Mouse (Mus musculus): ENCODE data around the gene Erbin.

DNA sequence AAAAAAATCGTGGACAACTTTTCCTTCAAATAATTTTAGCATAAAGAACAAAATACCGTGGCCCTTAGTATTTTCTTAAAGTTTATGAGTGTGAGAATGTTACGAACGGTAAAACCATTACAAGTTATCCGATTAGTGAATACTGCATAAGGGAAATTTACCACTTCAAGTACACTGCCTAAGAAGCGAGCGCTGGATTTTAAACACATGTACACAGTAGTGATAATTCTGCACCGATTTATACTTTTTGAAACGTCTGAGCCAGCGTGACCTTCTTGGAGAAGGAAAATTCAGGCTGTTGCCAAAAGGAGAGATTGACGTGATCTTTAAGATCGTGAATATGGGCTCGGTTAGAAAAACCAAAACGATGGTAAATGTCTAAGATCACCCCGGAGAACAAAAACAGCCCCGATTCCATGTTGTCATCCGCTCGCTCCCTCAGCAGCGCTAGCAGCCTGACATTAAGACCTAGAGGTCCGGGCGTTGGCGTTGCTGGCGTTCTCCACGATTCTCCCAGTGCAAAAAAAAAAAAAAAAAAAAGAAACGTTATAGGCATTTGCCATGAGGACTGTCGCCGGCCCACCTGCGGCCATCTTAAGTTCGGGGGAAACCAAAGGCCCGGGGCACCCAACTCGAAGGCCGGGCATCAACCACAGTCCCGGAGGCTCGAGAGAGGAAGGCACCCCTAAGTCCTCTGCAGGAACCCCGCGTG is 146.8 kb downstream of the Erbin start:
- TF ChIP-seq CTCF (IDR thresholded peaks at IDR 0.05; ENCODE audit: low read depth, low read length) (no peak), POLR2A (IDR thresholded peaks at IDR 0.05; ENCODE audit: extremely low read depth, insufficient read depth, low read length) (no peak)

All from liver, adult 2 months (tissue).